Mouse (Mus musculus): ENCODE data around the gene Lrrk1. TPM values are rescaled to one million over a fixed set of nuclear protein-coding genes. Genes with fewer than 3 reads are reported as not detected.

Gene Lrrk1
- polyA plus RNA-seq, 1 experiment from 2014 or later, result 26.0 TPM

- Histone ChIP-seq H3K9ac (no peak overlapping the region), H3K9me3 (no peaks in the 10 kb centered on the region), H3K27me3 (no peaks in the 10 kb centered on the region), H3K36me3 (peaks cover 5% of the 10 kb centered on the region), H3K27ac (peak overlapping the region; percentile 33), H3K4me1 (peaks cover 61% of the 10 kb centered on the region), H3K4me2 (no peak overlapping the region), H3K4me3 (no peak overlapping the region)
- ATAC-seq (ENCODE audit: borderline replicate concordance, extremely low read depth, low FRiP score, low TSS enrichment), result no peak; the same call in 1 of the 2 replicates
- 20% methylated on average over 5 of the region's 5 CpGs for WGBS
Measured at GRCm38 (mm10) chr7:66309240-66309949, 78.8 kb downstream of the Lrrk1 start.

- Histone ChIP-seq H3K9ac (no peak overlapping the region), H3K4me3 (no peak overlapping the region), H3K9me3 (no peaks in the 10 kb centered on the region), H3K36me3 (peaks cover 12% of the 10 kb centered on the region), H3K27ac (peak overlapping the region; percentile 33), H3K27me3 (no peaks in the 10 kb centered on the region), H3K4me1 (peaks cover 65% of the 10 kb centered on the region), H3K4me2 (no peak overlapping the region)
- 64% methylated on average over 13 of the region's 13 CpGs for WGBS
- no peak; the same call in 1 of the 2 replicates for ATAC-seq (ENCODE audit: borderline replicate concordance, extremely low read depth, low FRiP score, low TSS enrichment)
Measured at GRCm38 (mm10) chr7:66308581-66309239, 79.4 kb downstream of the Lrrk1 start.

GRCm38 (mm10) chr7:66307791-66308190 lies 80.4 kb downstream of the Lrrk1 start:
- WGBS, result 83% methylated on average over 2 of the region's 2 CpGs
- Histone ChIP-seq H3K9ac (no peak overlapping the region), H3K4me2 (no peak overlapping the region), H3K27me3 (no peaks in the 10 kb centered on the region), H3K4me3 (no peak overlapping the region), H3K9me3 (no peaks in the 10 kb centered on the region), H3K27ac (no peak overlapping the region), H3K4me1 (peaks cover 65% of the 10 kb centered on the region), H3K36me3 (peaks cover 16% of the 10 kb centered on the region)
- no peak for ATAC-seq (ENCODE audit: borderline replicate concordance, extremely low read depth, low FRiP score, low TSS enrichment)

- H3K36me3 ChIP-seq, result peaks cover 23% of the 10 kb centered on the region
- H3K9me3 ChIP-seq, result no peaks in the 10 kb centered on the region
- H3K4me1 ChIP-seq, result peaks cover 49% of the 10 kb centered on the region
- H3K27ac ChIP-seq, result peak overlapping the region; percentile 65
- H3K9ac ChIP-seq, result no peak overlapping the region
- no peak overlapping the region for H3K4me2 ChIP-seq
- no peak overlapping the region for H3K4me3 ChIP-seq
- no peak for ATAC-seq (ENCODE audit: borderline replicate concordance, extremely low read depth, low FRiP score, low TSS enrichment)
- WGBS, result 75% methylated on average over 16 of the region's 16 CpGs
- no peaks in the 10 kb centered on the region for H3K27me3 ChIP-seq
Measured at GRCm38 (mm10) chr7:66305714-66306198, 82.4 kb downstream of the Lrrk1 start.

- no peaks in the 10 kb centered on the region for H3K9me3 ChIP-seq
- WGBS, result 49% methylated on average over 8 of the region's 8 CpGs
- ATAC-seq (ENCODE audit: borderline replicate concordance, extremely low read depth, low FRiP score, low TSS enrichment), result peak; percentile 58; the same call in 1 of the 2 replicates
- no peak overlapping the region for H3K9ac ChIP-seq
- peaks cover 43% of the 10 kb centered on the region for H3K4me1 ChIP-seq
- peaks cover 23% of the 10 kb centered on the region for H3K36me3 ChIP-seq
- H3K4me3 ChIP-seq, result no peak overlapping the region
- no peak overlapping the region for H3K4me2 ChIP-seq
- no peaks in the 10 kb centered on the region for H3K27me3 ChIP-seq
- H3K27ac ChIP-seq, result peak overlapping the region; percentile 65
Measured at GRCm38 (mm10) chr7:66304993-66305713, 83.0 kb downstream of the Lrrk1 start.

- H3K4me3 ChIP-seq, result no peak overlapping the region
- H3K27ac ChIP-seq, result peak overlapping the region; percentile 39; the same call in 1 of the 2 replicates
- H3K4me1 ChIP-seq, result peaks cover 34% of the 10 kb centered on the region
- H3K9ac ChIP-seq, result no peak overlapping the region
- no peaks in the 10 kb centered on the region for H3K27me3 ChIP-seq
- 82% methylated on average over 14 of the region's 14 CpGs for WGBS
- H3K36me3 ChIP-seq, result peaks cover 28% of the 10 kb centered on the region
- H3K4me2 ChIP-seq, result no peak overlapping the region
- H3K9me3 ChIP-seq, result no peaks in the 10 kb centered on the region
- no peak for ATAC-seq (ENCODE audit: borderline replicate concordance, extremely low read depth, low FRiP score, low TSS enrichment)
Measured at GRCm38 (mm10) chr7:66303922-66304660, 84.1 kb downstream of the Lrrk1 start.

- peaks cover 23% of the 10 kb centered on the region for H3K4me1 ChIP-seq
- no peak overlapping the region for H3K4me2 ChIP-seq
- H3K9ac ChIP-seq, result no peak overlapping the region
- no peaks in the 10 kb centered on the region for H3K9me3 ChIP-seq
- H3K36me3 ChIP-seq, result peaks cover 37% of the 10 kb centered on the region
- H3K27ac ChIP-seq, result no peak overlapping the region
- no peaks in the 10 kb centered on the region for H3K27me3 ChIP-seq
- H3K4me3 ChIP-seq, result no peak overlapping the region
- 82% methylated on average over 4 of the region's 4 CpGs for WGBS
- no peak for ATAC-seq (ENCODE audit: borderline replicate concordance, extremely low read depth, low FRiP score, low TSS enrichment)
Measured at GRCm38 (mm10) chr7:66301486-66301885, 86.7 kb downstream of the Lrrk1 start.

- no peak overlapping the region for H3K4me3 ChIP-seq
- peaks cover 40% of the 10 kb centered on the region for H3K36me3 ChIP-seq
- no peak overlapping the region for H3K27ac ChIP-seq
- no peaks in the 10 kb centered on the region for H3K9me3 ChIP-seq
- H3K27me3 ChIP-seq, result no peaks in the 10 kb centered on the region
- H3K9ac ChIP-seq, result no peak overlapping the region
- 3% methylated on average over 5 of the region's 5 CpGs for WGBS
- ATAC-seq (ENCODE audit: borderline replicate concordance, extremely low read depth, low FRiP score, low TSS enrichment), result no peak
- H3K4me1 ChIP-seq, result peaks cover 15% of the 10 kb centered on the region
- no peak overlapping the region for H3K4me2 ChIP-seq
Measured at GRCm38 (mm10) chr7:66300680-66301079, 87.5 kb downstream of the Lrrk1 start.

GRCm38 (mm10) chr7:66297656-66298021 lies 90.5 kb downstream of the Lrrk1 start:
- Histone ChIP-seq H3K9me3 (no peaks in the 10 kb centered on the region), H3K4me1 (peaks cover 13% of the 10 kb centered on the region; the same call in 1 of the 2 replicates)

GRCm38 (mm10) chr7:66296921-66297655 lies 91.1 kb downstream of the Lrrk1 start:
- Histone ChIP-seq H3K4me1 (peaks cover 14% of the 10 kb centered on the region; the same call in 1 of the 2 replicates), H3K27me3 (no peaks in the 10 kb centered on the region), H3K9ac (no peak overlapping the region), H3K27ac (no peak overlapping the region), H3K4me2 (no peak overlapping the region), H3K4me3 (no peak overlapping the region), H3K9me3 (no peaks in the 10 kb centered on the region), H3K36me3 (peaks cover 43% of the 10 kb centered on the region)
- no peak for ATAC-seq (ENCODE audit: borderline replicate concordance, extremely low read depth, low FRiP score, low TSS enrichment)
- WGBS, result 63% methylated on average over 12 of the region's 12 CpGs

More at GRCm38 (mm10) chr7:66297656-66298021, 90.5 kb downstream of the Lrrk1 start:
- no peak overlapping the region for H3K9ac ChIP-seq
- peaks cover 48% of the 10 kb centered on the region for H3K36me3 ChIP-seq
- WGBS, result 55% methylated on average over 9 of the region's 9 CpGs
- no peaks in the 10 kb centered on the region for H3K27me3 ChIP-seq
- H3K4me3 ChIP-seq, result no peak overlapping the region
- no peak for ATAC-seq (ENCODE audit: borderline replicate concordance, extremely low read depth, low FRiP score, low TSS enrichment)
- no peak overlapping the region for H3K27ac ChIP-seq
- no peak overlapping the region for H3K4me2 ChIP-seq
